Mouse (Mus musculus): ENCODE measurements around the gene Pde7b. TPM values are rescaled to one million over a fixed set of nuclear protein-coding genes. Genes with fewer than 3 reads are reported as not detected.

Pde7b gene
- total RNA-seq, 2 experiments from 2014 or later: 11.5 to 15.9 TPM

DNA sequence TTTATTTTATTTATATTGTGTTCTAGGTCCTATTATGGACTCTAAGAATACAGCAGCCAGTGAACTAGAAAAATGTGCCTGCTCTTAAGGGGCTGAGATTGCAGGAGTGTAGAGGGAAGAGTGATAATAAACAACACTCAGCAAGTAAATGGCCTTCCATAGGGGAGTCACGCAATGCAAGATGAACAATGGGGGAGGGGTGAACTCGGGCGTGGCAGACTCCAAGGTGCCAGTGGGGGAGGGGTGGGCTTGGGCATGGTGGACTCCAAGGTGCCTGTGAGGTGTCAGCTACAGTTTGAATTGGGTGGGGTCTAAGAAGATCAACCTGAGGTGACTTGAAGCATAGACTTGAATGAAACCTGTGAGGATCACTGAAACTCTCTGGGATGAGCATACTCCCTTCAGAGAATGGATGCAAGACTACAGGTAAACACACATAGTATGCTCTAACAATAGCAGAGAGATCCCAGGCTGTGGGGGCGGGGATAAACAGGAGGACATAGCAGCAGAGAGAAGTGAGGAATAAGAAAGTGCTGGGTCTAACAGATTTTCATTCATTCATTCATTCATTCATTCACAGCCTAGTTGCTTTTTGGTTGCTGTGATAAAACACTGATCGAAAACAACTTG, 230.9 kb downstream of the Pde7b start:
- no peak for DNase-seq

- DNase-seq: no peak
These were observed 232.5 kb downstream of the Pde7b start for GRCm38 (mm10) chr10:20492216-20492964.

DNA sequence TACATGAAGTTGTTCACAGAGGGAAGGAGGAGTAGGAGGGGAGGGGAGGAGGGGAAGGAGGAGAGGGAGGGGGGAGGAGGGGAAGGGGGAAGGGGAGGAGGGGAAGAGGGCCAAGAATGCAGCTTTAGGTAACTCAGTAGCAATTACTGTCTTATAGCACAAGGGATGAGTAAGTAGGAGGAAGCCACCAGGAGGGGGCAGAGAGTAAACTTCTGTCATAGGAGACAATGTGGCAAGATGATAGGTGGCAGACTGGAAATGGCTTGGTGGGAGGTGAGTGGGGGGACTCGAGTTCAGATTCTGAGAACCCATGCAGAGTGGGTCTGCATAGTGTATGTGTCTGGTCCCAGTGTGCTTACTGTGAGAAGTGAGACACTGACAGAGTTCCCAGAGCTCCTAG, 234.1 kb downstream of the Pde7b start:
- no peak for DNase-seq

DNA sequence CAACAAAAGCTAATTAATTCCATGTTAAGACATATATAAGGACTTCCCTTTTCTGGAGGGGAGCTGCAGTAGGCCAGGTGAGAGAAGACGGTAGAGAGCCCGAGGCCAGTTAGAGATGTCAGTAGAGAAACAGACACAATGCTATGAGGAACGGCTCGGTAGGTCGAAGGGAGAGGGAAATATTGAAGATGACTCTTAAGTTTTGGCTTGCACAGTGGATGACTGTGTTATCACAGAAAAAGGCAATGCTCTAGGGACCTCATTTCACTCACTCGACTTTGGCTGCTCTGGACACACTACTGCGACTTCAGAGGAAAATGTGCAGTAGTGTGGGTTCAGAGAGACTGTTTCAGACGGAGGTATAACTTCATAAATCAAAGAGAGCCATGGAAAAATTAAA, 234.6 kb downstream of the Pde7b start:
- DNase-seq: no peak

GRCm38 (mm10) chr10:20486461-20487253, 238.2 kb downstream of the Pde7b start:
- DNase-seq: peak; percentile 84 to 87

- DNase-seq: no peak
These were observed 239.1 kb downstream of the Pde7b start for GRCm38 (mm10) chr10:20485816-20486215.

DNA sequence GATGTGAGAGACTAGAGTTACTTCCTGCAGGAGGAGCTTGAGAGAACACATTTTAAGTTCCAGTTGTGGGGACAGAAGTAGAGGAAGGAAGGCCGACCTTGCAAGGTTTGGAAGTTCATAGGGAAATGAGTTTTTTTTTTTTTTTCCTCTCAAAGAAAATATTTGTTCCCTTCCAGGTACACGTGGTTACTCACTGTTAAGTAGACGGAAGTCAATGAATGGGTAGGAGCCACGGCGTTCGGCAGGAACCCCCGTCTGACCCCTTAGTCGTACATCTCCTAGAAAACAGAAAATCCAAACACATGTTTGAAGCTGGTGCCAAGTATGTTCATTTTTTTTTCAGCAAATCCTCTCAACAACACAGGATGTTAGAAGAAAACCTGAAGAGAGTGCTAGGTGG, 245.4 kb downstream of the Pde7b start:
- peak in 1 of 2 experiments; percentile 23 for DNase-seq

DNA sequence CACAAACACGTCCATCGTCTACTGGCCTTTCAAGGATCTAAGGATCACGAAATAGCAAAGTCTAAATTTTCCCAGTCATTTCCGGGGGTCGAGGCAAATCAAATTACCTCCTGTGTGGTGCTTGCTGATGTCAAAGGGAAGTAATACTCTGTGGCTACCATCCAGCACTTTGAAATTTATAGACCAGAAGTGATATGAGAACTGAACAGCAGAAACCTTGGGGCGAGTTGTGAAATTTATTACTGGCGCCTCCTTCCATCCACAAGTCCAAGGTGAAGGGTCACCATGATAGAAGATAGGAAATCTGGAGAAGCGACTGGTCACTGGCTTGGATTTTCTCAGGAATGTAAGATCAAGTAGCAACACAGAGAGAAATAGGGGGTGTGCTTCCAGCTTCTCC, 246.4 kb downstream of the Pde7b start:
- DNase-seq: peak in 1 of 2 experiments; percentile 30

DNA sequence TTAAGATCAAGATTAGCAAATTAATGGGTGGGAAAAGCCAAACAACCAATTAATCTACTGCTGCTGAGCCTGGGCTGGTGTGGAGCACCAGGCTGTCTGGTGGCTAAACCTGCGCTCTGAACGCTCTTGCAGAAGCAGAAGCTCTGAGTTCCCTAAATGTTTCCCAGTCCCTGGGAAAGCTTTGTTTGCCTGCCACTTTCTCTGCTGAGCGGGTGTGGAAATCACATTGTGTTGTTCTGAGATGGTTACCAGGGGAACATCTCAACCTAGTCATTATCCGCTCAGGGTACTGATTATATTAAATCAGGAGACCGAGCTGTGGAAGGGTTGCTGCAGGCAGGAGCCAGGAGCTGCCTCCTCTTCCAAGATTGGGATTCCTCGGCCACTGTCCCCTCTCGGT, 250.0 kb downstream of the Pde7b start:
- no peak for DNase-seq

DNA sequence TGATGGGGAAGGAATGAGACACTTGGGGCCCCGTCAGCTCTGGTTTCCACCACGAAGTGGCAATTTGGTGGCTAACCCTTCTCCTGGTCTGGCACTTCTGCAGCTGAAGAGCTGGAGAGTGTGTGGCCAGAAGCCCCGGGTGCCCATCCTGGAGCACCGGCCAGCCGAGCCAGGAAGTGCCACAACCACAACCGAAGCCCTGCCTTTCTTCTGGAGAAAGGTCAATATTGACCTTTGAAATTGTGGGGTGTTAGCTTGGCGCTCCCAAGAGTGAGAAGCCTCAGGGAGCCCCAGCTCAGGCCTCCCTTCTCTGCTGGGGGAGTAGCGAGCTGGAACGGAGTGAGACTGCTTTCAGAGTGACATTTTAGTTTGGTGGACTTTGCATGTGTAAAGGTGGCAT, 250.8 kb downstream of the Pde7b start:
- DNase-seq: no peak

- DNase-seq: no peak
These were observed 251.4 kb downstream of the Pde7b start for GRCm38 (mm10) chr10:20473505-20473904.

- no peak for DNase-seq
These were observed 252.9 kb downstream of the Pde7b start for GRCm38 (mm10) chr10:20472007-20472406.

DNA sequence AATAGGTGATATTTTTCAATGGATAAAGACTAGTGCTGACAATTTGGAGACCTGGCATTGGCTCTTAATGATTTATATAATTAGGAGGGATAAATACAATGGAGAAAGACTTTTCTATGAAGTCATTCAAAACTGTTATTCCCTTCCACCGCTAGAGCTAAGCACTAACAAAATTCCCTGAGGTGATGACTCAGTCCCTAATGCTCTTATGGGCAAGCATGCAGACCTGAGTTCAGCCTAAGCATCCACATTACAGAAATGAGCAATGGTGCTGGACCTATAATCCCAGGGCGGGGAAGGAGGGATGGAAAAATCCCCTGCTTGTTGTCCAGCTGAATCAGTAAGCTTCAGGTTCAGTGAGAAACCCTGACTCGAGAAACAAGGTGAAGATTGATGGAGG, 260.2 kb downstream of the Pde7b start:
- no peak for DNase-seq

DNA sequence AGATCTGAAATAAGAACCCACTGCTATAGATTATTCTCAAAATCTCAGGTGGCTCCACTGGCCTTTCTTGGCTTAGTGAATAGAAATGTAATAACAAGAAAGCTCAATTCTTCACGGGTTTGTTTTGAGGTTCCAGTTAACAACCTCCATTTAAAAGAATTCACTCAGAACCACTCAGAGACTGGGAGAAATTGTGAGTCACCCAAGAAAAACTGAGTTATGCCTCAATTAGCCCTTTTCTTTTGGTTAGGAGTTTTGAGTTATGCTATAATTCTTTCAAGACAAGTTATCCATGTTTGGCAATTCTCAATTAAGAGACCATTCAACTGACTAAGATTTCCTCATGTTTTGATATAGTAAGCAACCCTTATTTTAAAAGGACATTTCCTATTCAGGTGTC, 260.9 kb downstream of the Pde7b start:
- DNase-seq: no peak

- no peak for DNase-seq
These were observed 262.3 kb downstream of the Pde7b start for GRCm38 (mm10) chr10:20462596-20462995.

DNA sequence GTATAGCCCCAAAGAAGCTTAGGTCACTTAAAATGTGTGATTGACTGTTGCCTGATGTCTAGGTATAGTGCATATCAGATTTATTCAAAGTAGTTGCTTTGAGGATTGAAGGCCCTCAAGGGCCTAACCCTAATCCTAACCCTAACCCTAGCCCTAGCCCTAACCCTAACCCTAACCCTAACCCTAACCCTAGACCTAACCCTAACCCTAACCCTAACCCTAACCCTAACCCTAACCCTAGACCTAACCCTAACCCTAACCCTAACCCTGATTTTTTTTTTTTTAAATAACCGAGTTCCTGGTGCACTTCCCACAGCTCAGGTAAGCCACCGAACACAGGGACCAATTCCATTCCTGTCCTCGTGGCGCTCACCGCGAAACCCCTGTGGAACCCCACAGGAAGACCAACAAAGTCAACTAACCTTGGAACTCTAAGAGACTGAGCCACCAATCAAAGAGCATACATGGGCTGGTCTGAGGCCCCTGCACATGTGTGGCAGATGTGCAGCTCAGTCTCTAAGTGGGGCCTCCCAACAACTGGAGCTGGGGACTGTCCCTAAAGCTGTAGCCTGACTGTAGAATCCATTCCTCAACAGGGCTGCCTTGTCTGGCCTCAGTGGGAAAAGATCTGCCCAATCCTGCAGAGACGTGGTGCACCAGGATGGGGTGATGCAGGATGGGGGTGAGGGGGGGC, 265.1 kb downstream of the Pde7b start:
- DNase-seq: no peak

- DNase-seq: no peak
These were observed 265.7 kb downstream of the Pde7b start for GRCm38 (mm10) chr10:20459160-20459559.

- DNase-seq: no peak
These were observed 270.4 kb downstream of the Pde7b start for GRCm38 (mm10) chr10:20454387-20455065.

DNA sequence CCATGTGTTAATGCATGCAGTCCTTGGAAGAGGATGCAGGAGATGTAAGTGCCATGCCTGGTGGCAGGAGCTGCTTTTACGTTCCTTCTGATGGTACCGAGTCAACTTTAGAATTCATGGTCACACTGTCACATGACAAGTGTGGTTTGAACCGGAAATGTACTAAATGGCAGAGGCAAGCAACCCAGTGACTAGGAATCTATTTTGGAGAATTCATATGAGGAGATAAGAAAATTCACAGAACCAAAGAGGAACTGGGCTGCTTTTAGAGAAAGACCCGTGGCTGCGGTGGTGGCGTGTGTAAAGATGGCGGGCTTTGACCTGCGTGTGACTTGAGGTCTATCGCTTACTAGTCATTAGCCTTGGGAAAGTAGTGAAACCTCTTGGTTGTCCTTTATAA, 287.4 kb downstream of the Pde7b start:
- DNase-seq: no peak

GRCm38 (mm10) chr10:20437021-20437420, 287.9 kb downstream of the Pde7b start:
- no peak for DNase-seq

DNA sequence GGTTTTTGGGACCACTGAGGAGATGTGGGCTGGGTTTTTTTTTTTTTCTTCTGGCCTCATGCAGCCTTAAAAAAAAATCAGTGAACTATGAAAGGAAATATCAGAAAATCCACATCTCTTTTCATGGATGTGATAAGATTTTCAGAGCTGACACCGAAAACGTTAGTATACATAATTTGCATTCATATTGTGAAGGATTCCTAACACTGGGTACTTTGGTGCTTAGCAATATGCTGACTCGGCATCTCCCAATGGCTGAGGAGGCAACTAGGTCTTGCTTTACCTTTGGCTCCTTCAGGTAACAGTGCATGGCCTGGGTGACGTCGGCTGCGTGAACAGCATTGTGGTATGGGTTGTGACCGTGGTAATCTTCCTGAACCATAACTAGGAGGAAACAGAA, 289.0 kb downstream of the Pde7b start:
- no peak for DNase-seq

- DNase-seq: no peak
These were observed 293.5 kb downstream of the Pde7b start for GRCm38 (mm10) chr10:20431336-20431735.

All from adrenal gland, postnatal 36 days (tissue).